Mouse (Mus musculus) ovary, postnatal 36 days (tissue): ENCODE data around the gene Cracr2b.

Source experiments
- DNase-seq: peaks from one replicate; pipeline ENCODE4 v3.0.0; 2022; ENCODE audit warnings: low spot score, mixed read lengths

Gene Cracr2b

DNA sequence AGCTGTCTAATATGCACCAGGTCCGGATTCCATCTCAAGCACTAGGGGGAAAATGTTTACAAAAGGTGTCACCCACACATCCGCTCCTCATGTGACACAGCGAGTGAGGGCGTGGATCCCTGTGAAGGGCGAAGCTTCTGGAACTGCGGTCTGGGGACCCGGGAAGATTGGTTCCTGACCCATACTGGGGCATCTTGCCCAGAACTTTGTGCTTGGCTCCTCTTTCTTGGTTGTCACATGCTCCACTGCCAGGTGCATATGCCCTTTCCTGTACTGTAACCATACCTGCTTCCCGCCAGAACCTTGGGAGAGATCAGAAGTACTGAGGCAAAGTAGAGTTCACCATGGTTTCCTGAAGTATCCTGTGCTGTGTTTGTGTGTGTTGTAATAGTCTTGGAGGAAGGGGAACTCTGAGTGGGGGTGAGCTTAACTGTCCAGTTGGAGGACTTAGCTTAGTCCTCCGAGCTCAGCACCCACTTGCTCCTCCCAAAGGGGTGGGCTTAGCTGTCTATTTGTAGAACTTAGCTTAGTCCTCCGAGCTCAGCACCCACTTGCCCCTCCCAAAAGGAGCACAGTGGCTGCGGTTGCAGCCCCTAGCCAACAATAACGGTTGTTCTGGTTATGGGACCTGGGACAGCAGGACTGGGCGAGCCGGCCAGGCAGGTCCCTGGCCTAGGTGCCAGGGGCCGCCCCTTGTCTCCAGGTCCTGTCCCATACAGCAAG, at the start of gene Cracr2b:
Cracr2b (plus strand) TSS at position 704 of the 723 bp plus-strand sequence.
- DNase-seq: no peak

DNA sequence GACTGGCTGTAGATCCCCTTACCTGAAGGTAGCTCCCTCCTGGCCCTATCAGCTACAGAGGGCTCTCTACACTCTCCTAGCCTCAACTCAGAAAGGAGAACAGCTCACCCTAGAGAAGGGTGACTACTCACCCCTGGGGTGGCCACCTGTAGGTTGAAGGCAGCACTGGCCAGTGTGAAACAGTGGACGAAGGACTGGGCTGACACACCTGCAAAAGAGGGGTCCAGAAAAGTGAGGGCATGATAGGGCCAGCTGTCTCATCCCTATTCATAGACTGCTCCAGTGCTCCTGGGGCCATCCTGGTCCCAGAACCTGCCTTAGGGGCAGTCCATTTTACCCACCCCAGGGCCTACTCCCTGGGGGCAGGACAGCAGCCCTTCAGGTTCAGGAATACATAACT, 49.2 kb upstream of the Cracr2b start:
- no peak for DNase-seq

DNA sequence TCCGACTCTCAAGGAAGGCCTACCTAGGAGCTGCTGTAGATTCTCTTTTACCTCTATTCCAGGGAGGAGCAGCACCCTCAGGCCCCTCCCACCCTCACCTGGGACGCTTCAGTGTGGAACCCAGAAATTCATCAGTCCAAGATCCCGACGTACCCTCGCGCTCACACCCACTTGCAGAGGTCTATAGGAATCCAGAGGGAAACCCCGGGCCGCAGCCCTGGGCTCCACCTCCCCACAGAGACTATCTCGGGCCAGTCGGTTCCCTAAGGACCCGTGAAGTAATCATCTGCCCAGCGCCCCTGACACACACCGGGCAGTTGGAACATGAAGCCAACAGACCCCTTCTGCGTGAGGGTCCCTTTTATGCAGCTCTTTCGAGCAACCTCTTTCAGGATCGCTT, 47.6 kb upstream of the Cracr2b start:
- no peak for DNase-seq

DNA sequence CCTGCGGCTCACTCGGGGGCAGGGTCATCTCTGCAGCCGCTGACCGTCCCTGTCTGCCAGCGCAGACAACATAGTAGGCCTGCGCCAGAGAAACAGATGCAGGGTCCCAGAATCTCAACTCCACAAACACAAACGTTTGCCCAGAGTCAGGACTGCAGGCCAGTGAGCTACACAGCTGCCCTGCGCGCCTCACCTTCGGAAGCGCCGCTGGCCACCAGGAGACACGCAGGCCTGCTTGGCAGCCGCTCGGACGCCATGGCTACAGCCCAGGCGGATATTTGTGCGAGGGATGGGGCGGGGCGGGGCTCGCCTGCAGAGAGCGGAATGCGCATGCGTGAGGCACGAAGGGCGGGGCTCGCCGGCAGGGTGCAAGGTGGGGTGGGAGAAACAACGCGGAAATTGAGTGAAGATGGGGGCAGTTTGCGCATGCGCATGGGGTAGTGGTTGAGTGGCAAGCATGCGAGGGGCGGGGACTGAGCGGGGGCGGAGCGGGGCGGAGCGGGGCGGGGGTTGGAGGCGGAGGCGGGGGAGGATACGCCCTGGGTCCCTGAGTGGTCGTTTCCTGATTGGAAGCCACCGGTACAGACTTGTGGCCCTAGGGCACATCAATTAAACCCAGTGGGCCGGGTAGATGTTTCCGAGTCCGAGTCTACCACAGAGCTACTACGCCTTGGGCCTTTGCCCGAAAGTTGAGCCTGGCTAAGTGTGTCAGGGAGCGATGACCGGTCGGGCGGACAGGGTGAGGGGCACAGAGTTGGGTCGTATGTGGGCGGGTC, 46.9 kb upstream of the Cracr2b start, which contains the start of gene Gatd1:
Gatd1 (minus strand) TSS at position 328 of the 776 bp plus-strand sequence.
- DNase-seq: peak; percentile 100

DNA sequence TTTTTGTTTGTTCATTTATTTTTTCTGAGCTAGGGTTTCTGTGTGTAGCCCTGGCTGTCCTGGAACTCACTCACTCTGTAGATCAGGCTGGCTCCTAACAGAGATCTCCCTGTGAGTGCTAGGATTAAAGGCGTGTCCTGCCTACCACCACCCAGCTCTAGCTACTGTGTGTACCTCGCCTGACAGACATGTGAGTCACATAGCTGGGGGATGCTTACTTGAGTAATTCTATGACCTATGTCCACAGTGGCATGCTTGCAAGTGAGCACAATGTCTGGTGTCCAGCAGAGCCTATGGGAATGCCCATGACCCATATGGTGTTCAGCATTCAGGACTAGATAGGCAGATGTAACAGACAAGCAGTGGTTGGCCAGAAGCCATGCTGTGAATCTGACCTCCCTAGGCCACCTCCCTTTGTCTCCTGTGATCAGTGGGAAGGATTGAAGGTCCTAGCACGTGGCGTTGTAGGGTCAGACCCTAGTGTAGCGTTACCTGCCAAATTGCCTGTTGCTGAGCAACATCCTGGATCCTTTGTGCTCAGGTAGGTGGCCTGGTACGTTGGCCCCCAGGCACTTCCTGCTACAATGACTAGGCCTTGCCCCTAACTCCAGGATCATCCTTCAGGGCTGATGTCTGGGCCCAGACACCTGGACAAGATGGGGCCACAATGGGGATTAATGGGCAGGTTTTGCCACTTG, 44.6 kb upstream of the Cracr2b start:
- DNase-seq: no peak

DNA sequence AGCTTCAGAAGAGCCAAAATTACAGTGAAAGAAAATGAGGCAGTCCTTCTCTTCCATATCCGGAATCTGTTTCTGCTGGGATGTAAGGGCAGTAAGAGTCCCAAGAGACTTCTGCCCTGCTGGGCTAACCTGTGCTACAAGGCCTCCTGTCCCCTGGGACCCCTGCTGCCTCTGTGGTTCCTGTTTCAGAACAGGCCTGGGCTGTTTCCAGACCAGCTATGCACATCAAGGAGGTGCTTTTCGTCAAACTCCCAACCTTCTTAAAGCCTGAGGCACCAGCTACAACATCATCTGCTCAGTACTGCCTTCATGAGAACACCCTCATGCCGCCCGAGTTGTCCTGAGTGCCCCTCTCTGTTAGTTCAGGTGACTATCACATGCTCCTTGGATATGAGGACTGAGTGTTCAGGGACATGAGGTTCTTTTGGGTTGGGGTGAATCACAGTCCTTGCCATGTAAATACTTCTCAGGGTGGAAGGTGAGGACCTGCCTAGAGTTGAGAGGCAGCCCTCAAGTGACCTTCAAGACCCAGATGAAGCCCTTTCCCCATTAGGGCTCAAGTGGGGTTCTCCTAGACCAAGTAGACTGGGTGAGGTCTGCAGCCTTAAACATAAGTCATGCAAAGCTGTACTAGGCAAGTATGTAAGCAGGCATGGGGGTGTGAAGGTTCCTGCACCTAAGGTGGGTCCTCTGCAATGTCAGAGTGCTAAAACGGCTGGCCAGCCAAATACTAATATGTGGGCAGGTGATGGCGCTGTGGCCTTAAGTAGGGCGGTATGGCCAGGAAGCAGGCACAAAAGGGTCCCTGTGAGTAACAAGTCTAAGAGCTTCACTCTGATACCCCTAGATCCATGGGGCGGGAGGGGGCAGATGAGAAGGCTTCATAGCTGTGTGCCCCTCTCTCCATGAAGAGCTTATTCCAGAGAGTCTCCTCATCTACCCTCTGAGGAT, 42.9 kb upstream of the Cracr2b start:
- no peak for DNase-seq

DNA sequence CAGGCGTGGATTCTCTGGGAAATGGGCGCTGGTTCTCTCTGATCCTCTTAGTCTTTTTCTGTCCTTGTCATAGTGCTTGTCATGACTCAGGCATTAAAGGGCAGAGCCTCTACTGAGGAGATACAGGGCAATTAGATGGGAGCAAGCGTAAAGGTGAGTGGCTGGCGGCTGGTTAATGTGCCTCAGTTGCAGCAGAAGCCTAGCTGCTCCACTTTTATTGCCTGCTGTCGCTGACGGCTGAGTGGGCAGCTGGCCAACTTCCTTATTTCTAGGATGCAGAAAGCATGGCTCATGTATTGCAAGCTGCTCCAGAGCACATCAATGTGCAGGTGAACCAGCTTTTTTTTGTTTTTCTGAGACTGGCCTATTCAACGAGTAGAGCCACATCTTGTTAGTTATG, 41.9 kb upstream of the Cracr2b start:
- no peak for DNase-seq

DNA sequence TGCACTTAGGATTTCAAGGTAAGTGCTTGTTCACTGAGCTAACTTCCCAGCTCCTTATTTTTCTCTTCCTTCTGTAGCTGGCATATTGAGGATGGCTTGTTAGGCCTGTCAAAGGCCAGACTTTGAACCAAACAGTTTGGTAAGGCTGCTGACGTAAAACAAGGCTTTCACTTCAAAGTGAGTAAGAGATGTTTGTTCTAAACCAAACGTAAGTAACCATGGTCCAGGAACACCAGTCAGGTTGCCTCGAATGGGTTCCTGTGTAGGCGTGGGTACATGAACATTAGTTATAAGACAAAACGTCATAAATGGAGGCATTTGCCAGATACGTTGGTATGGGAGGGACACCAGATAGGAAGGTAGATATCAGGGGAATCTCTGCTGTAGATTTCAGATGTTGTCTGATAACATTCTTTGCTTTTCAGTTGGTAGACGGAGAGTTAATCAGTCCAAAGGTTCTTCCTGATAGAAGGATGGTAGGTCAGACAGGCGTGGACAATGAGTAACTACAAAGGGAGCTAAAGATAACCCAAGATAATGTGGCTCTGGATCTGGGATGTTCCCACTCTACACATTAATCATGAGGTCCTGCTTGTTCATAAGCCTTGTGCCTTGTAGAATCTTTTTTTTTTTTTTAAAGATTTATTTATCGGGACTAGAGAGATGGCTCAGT, 40.7 kb upstream of the Cracr2b start:
- DNase-seq: no peak

DNA sequence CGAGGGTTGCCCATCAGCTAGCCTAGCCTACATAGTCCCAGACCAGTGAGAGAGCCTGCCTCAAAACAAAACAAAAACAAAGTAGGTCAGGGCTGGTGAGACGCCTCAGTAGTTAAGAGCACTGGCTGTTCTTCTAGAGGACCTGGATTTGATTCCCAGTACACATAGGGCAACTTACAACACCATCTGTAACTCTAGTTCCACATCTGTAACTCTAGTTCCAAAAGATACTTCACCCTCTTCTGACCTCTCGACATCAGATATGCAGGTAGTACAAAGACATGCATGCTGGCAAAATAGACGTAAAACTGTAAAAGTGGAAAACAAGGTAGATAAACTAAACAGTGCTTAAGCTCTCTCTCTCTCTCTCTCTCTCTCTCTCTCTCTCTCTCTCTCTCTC, 37.1 kb upstream of the Cracr2b start:
- DNase-seq: no peak

DNA sequence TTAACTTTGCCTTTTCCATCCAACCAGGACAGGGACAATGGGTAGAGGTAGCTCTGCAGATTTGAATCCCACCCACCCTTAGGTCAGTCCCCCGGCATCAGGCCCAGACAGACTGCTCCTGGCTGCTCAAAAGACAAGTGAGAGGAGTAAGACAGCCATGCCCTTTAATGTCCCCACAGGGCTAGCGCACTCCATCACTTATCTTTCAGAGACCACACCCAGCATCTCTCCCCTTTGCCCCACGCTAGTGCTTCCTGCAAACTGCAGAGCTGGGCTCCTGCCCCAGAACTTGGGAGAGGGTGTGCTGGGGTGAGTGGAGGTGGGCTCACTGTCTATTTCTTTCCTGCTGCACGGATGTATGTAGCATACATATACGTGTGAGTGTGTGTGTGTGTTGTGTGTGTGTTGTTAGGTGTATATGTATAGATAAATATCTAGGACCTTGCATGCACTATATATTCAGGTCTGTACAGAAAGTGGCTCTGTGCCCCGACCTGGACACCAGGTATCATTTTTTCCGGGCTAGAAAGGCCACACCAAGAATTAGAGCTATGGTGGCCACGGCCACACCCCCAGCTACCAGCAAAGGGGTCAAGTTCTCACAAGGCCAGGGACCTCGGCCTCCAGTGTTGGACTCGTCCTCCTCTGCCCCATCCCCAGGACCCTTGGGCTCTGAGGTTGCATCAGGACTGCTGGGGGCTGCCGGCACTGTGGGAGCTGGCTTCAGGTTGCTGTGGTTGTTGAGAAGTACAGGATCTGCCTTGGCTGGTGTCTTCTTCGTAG, 33.8 kb upstream of the Cracr2b start:
- DNase-seq: no peak

DNA sequence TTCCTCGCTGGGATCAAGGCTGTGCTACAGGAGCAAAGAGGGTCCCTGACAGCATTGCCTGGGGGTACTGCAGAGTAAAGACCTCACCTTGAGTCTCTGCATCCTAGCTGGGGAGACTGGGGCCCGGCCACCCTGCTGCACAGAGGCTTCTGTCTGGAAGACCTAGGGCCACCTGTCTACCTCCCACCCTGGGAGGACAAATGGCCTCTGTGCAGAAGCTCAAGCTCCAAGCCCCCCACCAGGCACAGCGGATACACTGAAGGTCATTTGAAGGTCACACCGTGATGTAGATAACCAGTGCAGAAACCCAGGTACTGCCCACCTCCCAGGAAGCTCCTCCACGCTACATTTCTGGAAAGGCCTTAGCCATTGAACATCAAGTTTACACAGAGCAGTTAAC, 32.2 kb upstream of the Cracr2b start:
- no peak for DNase-seq

DNA sequence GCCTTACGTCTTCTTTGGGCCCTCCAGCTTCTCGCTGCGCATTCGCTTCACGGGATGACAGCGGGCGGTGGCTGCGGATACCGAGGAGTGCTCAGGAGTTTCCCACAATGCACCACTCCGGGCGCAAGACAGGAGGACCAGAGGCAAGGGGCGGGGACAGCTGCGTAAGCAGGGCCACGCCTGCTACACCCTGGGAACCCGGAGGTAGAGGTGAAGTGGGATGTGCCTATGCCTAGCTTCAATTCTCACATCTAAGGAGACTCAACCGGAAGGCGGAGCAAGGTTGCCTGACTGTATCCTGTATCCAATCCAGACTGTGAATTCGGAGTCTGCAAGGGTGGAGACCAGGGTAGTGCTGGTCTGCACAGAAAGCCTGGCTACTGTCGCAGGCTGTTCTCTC, 31.6 kb upstream of the Cracr2b start, which contains the start of gene Cend1:
Cend1 (minus strand) TSS at position 182 of the 400 bp plus-strand sequence.
- peak; percentile 52 for DNase-seq

DNA sequence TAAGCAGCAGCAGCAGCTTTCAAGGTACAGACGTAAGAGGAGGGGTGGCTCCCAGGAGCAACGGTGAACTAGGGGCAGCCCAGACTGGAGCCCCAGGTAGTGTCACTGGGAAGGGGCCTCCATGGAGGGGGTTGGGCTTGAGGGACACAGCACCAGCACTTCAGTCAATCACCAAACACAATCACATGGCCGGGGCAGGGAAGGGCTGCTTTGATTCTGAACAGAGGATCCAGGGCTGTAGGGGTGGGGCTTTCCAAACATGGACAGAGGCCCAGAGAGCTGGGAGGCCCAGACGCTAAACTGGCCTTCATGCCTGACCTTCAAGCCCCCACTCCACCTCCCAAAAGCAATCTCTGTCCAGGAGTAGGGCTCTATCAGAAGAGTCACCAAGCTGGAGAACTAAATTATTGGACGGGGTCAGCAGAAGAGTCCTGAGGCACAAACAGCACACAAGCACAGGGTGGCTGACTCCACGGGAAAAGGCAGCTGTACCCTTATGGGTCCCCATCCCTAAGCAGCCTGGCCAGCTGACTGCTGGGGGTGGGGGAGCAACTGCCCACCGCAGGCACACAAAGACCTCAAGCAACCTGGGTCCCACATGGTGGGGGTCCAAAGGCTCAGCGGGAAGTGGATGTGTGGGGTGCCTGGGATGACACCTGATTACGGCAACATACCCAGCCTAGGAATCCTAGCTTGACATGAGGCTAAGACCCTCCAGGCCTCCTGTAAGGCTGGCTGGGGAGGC, 30.9 kb upstream of the Cracr2b start:
- peak; percentile 63 for DNase-seq

DNA sequence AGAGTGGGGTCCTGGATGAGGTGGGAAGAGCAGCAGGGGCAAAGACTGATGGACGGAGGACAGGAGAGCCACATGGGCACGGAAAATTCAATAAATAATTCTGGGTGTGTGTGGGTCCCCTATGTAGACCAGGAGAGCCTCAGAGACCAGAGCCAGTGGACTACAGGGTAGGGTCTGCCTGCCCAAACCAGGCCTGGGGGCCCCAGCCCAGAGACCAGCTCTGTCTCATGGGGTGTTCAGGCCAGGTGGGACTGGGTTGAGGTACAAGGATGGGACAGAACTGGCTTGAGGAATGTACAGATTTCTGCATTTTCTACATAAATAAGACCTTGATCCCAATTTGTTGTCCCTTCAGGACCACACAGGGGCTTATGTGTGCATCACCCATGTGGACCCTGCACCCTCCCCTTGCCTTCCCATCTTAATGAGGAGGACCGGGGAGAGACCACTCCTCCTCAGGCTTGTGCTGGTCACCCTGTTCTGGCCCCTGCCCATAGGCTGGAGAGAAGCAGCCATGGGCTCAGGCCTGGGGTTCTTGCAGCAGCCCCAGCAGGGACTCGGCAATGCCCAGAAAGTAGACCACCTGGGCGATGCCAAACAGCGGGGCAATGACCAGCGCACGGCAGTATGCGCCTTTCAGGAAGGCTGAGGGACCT, 30.2 kb upstream of the Cracr2b start:
- no peak for DNase-seq

DNA sequence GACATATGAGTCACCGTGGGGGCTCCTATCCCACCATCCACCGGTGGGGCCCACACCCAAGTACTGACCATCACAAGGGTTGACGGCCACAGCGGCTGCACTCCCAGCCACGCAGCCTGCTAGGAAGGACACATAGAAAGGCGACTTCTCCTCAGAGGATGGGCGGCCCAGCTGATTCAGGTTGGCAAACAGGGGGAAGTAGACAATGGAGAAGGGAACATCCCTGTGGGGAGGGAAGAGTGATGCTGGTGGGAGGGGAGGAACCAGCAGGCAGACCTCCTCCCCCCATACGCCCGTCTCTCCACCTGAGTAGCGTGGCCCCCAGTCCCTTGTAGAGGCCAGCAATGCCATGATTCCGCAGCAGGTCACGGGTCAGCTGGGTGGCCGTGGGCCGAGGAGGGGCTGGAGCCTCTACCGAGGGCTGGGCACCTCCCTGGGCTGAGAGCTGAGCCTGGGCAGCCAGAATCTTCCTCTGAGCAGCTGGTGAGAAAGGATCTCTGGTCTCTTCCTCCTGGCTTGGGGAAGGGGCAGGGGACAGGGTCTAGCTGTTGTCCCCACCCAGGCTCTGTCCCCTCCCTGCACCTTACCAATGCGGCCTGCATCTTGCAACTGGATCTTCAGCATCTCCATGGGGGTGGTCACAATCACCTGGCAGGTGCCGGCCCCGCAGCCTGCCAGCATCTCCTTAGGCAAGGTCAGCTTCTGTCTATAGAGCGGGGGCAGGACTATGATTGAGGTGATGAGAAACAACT, 29.3 kb upstream of the Cracr2b start:
- no peak for DNase-seq

DNA sequence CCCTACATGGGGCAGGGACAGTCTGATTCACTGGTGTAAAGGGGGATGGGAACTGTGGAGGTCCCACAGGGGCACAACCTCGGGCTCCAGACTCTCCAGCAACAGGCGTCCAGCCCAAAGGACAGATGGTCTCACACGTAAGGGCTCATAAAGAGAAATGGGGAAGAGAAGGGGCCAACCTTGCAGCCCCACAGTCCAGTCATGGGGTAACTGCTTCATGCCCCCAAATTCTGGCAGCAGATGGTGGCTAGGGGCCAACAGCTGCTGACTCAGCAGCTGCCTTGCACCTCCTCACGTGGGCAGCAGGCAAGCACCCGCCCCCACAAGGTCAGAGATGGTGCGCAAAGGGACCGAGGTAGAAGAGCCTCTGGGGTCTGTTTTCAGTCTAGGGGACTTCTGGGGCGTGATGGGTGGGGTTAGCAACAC, 28.7 kb upstream of the Cracr2b start:
- peak; percentile 69 for DNase-seq

DNA sequence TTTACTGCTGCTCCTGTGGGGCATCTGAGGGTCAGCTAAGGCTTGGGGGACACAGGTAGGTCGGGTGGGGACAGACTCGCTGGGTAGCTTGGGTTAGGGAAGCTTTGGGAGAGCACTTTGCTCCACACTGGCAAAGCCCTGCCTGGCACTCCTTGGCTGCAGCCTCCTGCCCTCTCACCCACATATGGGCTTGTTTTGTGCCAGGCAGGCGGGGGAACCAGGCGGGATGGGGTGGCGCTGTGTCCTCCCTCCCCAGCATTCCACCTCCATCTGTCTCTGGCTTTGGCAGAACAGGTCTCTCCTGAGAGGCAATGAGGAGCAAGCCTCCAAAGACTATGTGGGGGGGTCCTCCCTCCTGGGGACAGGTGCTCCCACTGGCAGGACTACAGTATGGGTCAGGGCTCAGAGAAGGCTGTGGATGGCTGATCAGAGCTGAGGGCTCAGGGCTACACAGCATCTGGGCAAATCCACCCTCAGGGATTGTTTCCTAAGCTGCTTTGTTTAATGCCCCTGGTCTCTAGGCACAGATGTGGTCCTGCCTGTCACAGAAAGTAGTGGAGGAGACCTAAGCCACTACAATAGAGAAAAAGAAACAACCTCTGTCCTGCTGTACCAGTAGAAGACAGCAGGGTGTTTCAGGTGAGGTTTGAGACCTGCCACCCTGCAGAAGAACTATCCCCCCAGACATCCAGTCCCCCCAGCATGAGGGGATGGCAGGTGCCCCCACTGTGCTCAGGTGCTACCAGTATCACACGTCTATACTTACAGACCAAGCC, 28.0 kb upstream of the Cracr2b start:
- peak; percentile 79 for DNase-seq
